Mouse (Mus musculus) left cerebral cortex, adult 9 months (tissue): ENCODE measurements around the gene Txndc15.

Experiments used
- DNase-seq, 2 experiments: peaks; one replicate each; pipeline ENCODE4 v3.0.0; 2022; ENCODE audit warnings: low spot score in 2 of 2

Txndc15 gene

DNA sequence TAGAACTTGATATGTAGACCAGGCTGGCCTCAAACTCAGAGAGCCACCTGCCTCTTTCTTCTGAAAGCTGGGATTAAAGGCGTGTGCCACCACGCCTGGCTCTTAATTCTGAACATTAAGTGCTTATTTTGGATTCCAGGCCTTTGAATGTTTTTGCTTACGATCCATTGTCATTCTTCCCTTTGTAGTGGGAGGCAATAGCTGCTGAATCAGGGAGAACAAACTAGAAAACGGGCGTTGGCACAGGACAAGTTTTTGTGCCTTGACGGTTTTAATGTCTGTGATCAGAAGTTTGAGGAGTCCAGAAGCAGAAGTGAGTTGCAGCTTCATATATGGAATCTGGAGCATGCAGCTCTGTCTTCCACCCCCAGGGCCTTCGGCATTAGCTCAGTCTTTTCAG is 16.3 kb downstream of the Txndc15 start:
- no peak for DNase-seq

DNA sequence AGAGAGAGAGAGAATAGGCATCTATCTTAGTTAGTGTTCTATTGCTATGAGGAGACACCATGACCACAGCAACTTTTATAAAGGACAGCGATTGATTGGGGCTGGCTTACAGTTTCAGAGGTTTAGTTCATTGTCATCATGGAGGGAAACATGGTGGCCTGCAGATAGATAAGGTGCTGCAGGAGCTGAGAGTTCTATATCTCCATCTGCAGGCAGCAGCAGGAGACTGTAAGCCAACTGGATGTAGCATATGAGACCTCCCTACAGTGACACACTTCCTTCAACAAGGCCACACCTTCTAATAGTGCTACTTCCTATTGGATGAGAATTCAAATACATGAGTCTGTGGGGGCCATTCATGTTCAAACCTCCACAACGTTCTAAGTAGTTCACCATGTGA is 17.7 kb downstream of the Txndc15 start:
- DNase-seq = no peak

DNA sequence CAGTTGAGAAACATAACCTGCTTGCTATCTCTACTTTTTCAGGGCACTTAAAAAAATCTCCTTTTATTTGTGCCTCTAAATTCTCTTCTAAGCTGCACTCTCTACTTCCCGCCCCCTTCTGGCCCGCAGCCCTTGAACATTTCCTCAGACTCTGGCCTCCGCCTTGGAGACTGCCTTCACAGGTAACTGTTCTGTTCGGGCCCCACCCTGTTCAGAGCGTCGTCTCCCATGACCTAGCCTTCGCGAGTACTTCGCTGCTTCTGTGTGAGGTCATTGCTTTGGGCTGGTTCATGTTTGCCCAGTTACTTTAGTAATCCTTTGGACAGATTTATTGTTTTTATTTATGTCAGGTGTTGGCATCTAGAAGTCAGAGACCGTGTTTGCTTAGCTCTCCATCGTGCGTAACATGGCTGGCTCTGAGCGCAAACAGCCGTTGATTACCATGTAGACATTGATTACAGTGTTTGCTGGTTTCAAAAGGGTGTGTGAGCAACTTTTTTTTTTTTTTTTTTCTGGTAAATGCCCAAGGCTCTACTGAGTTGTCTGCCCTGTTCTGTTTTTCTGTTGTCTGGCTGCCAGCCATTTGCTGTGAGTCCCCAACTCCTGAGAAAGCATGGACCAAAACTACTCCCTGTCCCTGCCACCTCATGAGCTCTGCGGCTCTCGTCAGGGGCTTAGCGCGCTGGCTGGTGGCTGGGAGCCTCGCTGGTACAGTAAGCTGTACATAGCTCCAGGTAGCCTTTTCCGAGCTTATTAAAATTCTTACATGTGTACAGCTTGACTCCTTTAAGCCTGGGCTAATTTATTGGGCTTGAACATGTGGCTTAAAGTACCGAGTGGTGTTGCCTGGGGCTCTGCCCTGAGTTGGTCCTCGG is 19.4 kb downstream of the Txndc15 start:
- no peak for DNase-seq

DNA sequence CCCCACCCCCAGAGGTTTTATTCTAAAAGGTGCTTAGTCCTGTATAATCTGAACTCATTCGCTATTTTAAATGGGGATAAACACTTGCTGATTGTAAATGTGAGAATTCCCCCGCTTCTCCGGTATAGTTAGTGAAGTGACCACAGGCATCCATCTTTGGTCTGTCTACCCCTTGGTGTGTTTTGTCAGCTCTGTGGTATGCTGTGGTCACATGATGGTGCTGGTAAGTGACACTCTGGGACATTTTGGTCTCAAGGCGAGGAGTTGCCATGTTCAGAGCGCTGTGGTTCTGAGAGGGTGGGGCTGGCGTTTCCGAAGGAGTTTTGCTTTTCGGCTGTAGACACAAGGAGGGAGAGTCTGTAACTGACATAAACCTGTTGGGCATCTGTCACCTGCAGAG is 23.4 kb downstream of the Txndc15 start:
- DNase-seq = no peak

DNA sequence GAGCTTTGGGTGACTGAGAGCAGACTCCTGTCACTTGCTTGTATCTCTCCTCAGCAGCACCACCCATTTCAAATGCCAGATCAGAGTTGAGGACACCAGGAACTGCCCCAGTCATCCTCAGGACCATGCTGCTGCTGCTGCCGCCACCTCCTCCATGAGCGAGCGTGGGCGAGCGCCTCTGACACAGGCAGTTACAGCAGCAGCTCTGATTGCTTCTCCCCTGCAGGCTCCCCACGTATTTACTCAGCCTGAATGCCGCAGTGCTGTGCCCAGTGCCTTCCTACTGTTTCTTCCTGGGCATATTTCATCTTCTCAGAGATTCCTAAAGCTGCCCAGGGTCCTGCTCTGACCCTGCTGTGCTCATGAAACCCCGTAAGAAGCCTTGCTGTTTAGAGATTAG is 27.9 kb downstream of the Txndc15 start:
- no peak for DNase-seq

DNA sequence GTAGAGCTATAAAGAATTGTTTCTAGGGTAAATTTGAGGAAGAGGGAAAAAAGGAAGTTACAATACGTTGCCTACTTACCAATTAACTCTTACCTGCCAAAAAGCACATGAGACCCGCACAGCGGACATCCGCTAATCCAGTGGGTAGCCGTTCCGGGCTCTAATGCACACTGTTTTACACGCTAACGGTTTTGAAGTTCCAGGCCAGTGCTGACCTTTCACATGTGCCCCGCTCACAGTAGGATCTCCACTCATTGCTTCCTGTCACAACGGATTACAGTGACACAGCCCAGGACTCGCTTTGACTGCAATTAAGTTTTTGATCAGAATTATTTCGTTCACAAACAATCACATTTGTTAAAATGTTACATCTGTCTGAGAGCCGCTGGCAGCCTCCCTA is 39.9 kb downstream of the Txndc15 start:
- DNase-seq = no peak

DNA sequence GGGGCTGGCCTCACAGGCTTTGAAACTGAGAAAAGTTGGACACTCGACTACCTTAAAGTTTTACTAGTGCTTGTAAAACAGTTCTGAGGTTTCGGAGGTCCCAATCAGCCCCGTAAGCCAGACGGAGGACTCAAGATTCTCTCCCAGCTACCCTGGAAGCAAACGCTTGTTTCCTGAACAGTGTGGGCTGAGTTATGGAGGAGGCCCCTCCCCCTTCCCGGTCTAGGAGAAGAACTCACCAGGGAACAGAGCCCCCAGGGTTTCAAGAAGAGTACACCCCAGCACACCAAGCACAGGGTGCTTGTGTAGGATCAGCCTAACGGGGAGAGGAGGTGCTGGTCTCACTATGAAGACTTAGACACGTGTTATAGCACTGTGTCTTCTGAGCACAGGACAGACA is 42.3 kb downstream of the Txndc15 start:
- DNase-seq = no peak

DNA sequence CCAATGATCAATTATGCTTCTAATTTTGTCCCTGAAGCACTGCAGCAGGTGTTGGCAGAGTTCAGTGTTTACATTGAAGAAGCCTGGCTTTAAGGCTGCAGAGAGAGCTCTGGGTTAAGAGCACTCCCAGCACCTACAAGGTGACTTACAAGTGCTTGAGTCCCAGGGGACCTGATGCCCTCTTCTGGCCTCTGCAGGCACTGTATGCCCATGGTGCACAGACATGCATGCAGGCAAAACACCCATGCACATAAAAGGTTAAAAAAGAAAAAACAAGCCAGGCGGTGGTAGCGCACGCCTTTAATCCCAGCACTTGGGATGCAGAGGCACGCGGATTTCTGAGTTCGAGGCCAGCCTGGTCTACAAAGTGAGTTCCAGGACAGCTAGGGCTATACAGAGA is 43.2 kb downstream of the Txndc15 start:
- DNase-seq = no peak

DNA sequence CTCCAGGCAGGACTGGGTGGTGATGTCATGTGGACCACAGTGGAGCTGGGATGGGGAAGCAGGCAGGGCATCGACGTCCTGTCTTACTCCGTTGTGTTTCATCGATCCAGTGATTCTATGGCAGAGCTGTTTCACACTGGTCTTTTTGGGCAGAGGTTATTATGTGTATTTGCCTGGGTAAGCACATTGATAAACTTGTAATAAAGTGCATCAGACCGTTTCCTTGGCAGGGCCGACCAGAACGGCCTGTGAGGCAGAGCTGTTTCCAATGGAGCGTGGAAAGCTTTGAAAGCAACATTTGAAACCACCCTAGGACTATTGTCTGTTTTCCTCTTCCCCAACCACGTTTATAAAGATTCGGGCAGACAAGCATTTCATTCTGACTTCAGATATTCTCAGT is 46.1 kb downstream of the Txndc15 start:
- no peak for DNase-seq

DNA sequence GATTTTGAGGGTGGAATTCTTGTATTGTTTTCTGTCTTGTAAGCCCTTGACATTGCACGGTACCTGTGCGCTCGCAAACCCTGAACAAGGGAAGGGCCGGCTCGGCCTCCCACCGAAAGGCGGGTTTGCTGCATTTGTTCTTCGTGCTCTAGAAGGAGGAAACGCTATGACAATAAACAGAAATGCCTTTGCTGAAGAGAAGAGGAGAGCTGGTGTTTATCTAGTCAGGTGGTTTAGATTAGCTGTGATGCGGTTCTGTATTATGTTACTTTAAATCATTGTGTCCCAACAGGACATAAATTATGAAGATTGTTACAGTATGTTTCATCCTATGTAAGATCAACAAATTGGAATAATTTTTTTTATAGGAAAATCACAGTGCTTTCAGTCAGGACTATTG is 47.0 kb downstream of the Txndc15 start:
- no peak for DNase-seq

DNA sequence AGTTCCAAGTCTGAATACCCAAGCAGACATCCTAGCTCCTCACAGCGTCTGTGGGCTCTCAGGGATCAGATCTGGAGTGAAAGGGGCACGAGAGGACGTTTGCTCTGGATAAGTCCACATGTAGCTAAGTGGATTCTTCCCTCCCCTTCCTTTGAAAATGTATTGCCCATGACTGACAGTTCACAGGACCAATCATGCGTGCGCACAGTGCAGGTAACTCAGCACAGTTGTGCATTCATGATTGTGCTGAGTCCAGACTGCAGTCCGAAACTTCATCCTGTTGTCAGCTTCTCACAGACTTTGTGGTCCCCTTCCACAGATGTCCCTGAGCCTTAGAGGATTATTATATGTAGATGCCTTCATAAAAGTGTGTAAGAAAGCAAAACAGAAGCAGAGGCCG is 59.9 kb downstream of the Txndc15 start:
- DNase-seq = no peak

DNA sequence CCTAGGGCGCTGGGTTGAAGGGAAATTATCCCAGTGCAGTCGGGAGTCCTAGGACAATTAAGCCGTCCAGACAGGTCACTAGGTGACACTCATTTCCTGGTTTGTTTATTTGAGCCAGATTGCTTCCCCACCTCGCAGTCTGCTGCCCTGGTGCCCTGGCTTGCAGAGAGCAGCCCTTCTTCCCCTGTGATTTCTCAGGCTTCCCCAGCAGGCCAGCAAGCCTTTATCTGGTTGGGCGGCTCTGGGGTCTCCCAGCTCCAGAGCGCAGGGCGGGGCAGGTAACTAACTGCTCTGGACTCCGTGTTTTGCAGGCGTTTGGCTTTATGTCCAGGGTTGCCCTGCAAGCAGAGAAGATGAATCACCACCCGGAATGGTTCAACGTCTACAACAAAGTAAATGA is 60.6 kb downstream of the Txndc15 start:
- DNase-seq = no peak
